Mouse (Mus musculus) megakaryocyte, embryonic 14.5 days (primary cell): ENCODE data around the gene Tmem80.

Experiments
- FLI1 ChIP-seq: IDR thresholded peaks from 2 replicates; pipeline ENCODE4 v1.6.1; 2012; ENCODE audit warnings: low read length, inconsistent platforms, mixed read lengths
- GATA1 ChIP-seq: IDR thresholded peaks from 3 replicates; pipeline ENCODE4 v1.6.1; 2012; ENCODE audit warnings: mixed read lengths, low read length, inconsistent platforms, borderline replicate concordance

GRCm38 (mm10) chr7:141371942-141372595, 44.5 kb downstream of the Tmem80 start:
- TF ChIP-seq GATA1 (no peak), FLI1 (no peak)
